In genomic region chr9:29136039-29136438, GRCm38 (mm10) we compare ENCODE assay signal across 19 mouse cellular contexts.
"Had no signal": no experiment of that assay in that cellular context is flagged by ENCODE, and none has a peak within 500 bp of the region (broad histone marks: within the 10 kb centered on the region; RNA-seq: fewer than 3 reads in every experiment).

No protein-coding gene starts in this region.

- H3K4me2 ChIP-seq: kidney, embryonic 15.5 days; liver, embryonic 13.5 days; midbrain, embryonic 12.5 days; midbrain, embryonic 15.5 days; neural tube, embryonic 13.5 days had no signal

- H3K4me1 ChIP-seq: kidney, embryonic 15.5 days; liver, embryonic 13.5 days; midbrain, embryonic 15.5 days had no signal

- H3K9ac ChIP-seq: kidney, embryonic 15.5 days; liver, embryonic 13.5 days; midbrain, embryonic 12.5 days; midbrain, embryonic 15.5 days; neural tube, embryonic 13.5 days had no signal

- ATAC-seq: midbrain, embryonic 15.5 days had no signal

- H3K27ac ChIP-seq: kidney, embryonic 15.5 days; left cerebral cortex, adult 2 months; liver, embryonic 13.5 days; midbrain, embryonic 12.5 days; midbrain, embryonic 15.5 days; neural tube, embryonic 13.5 days; stomach, postnatal 0 days had no signal

- H3K36me3 ChIP-seq: kidney, embryonic 15.5 days; liver, embryonic 13.5 days; midbrain, embryonic 12.5 days; midbrain, embryonic 15.5 days; neural tube, embryonic 13.5 days had no signal

- DNase-seq: kidney, adult 8-10 months; kidney, postnatal 10 days; kidney, postnatal 36 days; layer of hippocampus, postnatal 36 days; left cerebral cortex, postnatal 4 days; liver, embryonic 13.5 days; lung, adult 2 months; lung, postnatal 14 days; lung, postnatal 4 days; thymus, adult 2 months; thymus, postnatal 14 days; thymus, postnatal 4 days had no signal

- H3K4me3 ChIP-seq: kidney, embryonic 15.5 days; left cerebral cortex, adult 2 months; liver, embryonic 13.5 days; midbrain, embryonic 12.5 days; midbrain, embryonic 15.5 days; myocyte; neural tube, embryonic 13.5 days had no signal

- H3K27me3 ChIP-seq: kidney, embryonic 15.5 days; liver, embryonic 13.5 days; midbrain, embryonic 12.5 days; midbrain, embryonic 15.5 days; neural tube, embryonic 13.5 days had no signal

- H3K9me3 ChIP-seq: kidney, embryonic 15.5 days; liver, embryonic 13.5 days; midbrain, embryonic 15.5 days had no signal
